21 mouse cellular contexts compared by ENCODE assay signal in the genomic region with DNA sequence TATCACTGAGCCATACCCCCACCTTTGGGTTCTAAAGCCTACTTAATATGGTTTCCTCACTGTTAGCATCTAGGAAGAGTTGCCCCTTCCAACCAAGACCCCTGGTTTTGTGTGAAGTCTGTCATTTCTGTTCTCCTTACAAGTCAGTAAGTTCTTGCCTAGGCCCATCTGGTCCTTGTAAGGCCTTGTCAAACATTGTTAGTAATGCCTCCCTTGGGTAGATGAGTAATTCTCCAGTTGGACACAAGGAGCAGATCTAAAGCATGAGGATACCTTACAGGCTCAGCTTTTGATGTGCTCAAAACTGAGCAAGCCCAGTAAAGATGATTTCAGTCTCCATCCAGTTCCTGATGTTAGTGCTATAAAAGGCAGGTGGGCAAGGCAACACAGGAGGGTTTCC. TPM values are rescaled to one million over a fixed set of nuclear protein-coding genes. Genes with fewer than 3 reads are reported as not detected.
DNase-seq lines count a peak whose midpoint lies in the region; ATAC-seq lines count a peak whose summit lies in the region.
"Had no signal": no experiment of that assay in that cellular context is flagged by ENCODE, and none has a peak within 500 bp of the region (broad histone marks: within the 10 kb centered on the region; RNA-seq: fewer than 3 reads in every experiment).

No protein-coding gene starts in this region.

- H3K36me3 ChIP-seq in embryonic facial prominence, embryonic 11.5 days (replicated peaks; ENCODE audit: control insufficient read depth, insufficient read depth, low read depth, low read length): no peaks in the 10 kb centered on the region
- no peaks in the 10 kb centered on the region for H3K36me3 ChIP-seq in embryonic facial prominence, embryonic 10.5 days (replicated peaks)
- H3K36me3 ChIP-seq in embryonic facial prominence, embryonic 12.5 days: no peaks in the 10 kb centered on the region
- H3K36me3 ChIP-seq in liver, embryonic 11.5 days (ENCODE audit: control insufficient read depth, insufficient read depth, low read length): no peaks in the 10 kb centered on the region
- H3K36me3 ChIP-seq: forebrain, embryonic 15.5 days had no signal

- ATAC-seq in embryonic facial prominence, embryonic 11.5 days (replicated peaks; ENCODE audit: insufficient number of reproducible peaks, low FRiP score, low TSS enrichment, low read depth): no peak
- ATAC-seq in embryonic facial prominence, embryonic 12.5 days (ENCODE audit: insufficient number of reproducible peaks, insufficient read depth, low FRiP score, low TSS enrichment): no peak
- ATAC-seq in liver, embryonic 11.5 days (replicated peaks; ENCODE audit: low FRiP score): no peak
- ATAC-seq: activated CD4-positive, CD25-positive, alpha-beta regulatory T cell, adult 4 months; forebrain, embryonic 13.5 days; forebrain, embryonic 15.5 days; forebrain, postnatal 0 days; Patski had no signal

- no peaks in the 10 kb centered on the region for H3K4me1 ChIP-seq in embryonic facial prominence, embryonic 11.5 days (ENCODE audit: control insufficient read depth, insufficient read depth, low read length)
- H3K4me1 ChIP-seq in embryonic facial prominence, embryonic 10.5 days: peaks cover 31% of the 10 kb centered on the region
- peaks cover 31% of the 10 kb centered on the region for H3K4me1 ChIP-seq in embryonic facial prominence, embryonic 12.5 days
- H3K4me1 ChIP-seq in liver, embryonic 11.5 days (replicated peaks; ENCODE audit: control insufficient read depth, insufficient read depth, low read length): peaks cover 10% of the 10 kb centered on the region

- H3K9ac ChIP-seq in embryonic facial prominence, embryonic 11.5 days (replicated peaks; ENCODE audit: low read length): no peak overlapping the region
- H3K9ac ChIP-seq in embryonic facial prominence, embryonic 12.5 days: no peak overlapping the region
- H3K9ac ChIP-seq in liver, embryonic 11.5 days (ENCODE audit: low read depth, low read length): no peak overlapping the region
- H3K9ac ChIP-seq: forebrain, embryonic 13.5 days; forebrain, embryonic 15.5 days; forebrain, postnatal 0 days had no signal

- H3K4me3 ChIP-seq in embryonic facial prominence, embryonic 11.5 days (ENCODE audit: low read depth, low read length): no peak overlapping the region
- no peak overlapping the region for H3K4me3 ChIP-seq in embryonic facial prominence, embryonic 10.5 days
- no peak overlapping the region for H3K4me3 ChIP-seq in embryonic facial prominence, embryonic 12.5 days
- H3K4me3 ChIP-seq in liver, embryonic 11.5 days (ENCODE audit: low read depth, low read length): no peak overlapping the region
- H3K4me3 ChIP-seq: forebrain, embryonic 13.5 days; forebrain, embryonic 15.5 days had no signal

- DNase-seq in embryonic facial prominence, embryonic 11.5 days (ENCODE audit: low spot score): peak; percentile 65
- no peak for DNase-seq in embryonic facial prominence, embryonic 10.5 days (ENCODE audit: low spot score)
- DNase-seq in 3T3-L1 (ENCODE audit: low read depth, low spot score): peak; percentile 82
- no peak for DNase-seq in liver, embryonic 11.5 days (ENCODE audit: low spot score)
- DNase-seq in natural killer cell, adult 2 months (ENCODE audit: low spot score in 2 of 2): no peak
- DNase-seq: adrenal gland, adult 8-10 months; adrenal gland, postnatal 14 days; adrenal gland, postnatal 36 days; cerebellum, adult 11-12 months; cerebellum, adult 2 months; cerebellum, adult 9-10 months; cerebellum, postnatal 10 days; cerebellum, postnatal 25 days; forebrain, postnatal 0 days had no signal

- H3K27me3 ChIP-seq in embryonic facial prominence, embryonic 11.5 days (ENCODE audit: control insufficient read depth, insufficient read depth, low read length): no peaks in the 10 kb centered on the region
- no peaks in the 10 kb centered on the region for H3K27me3 ChIP-seq in embryonic facial prominence, embryonic 10.5 days (replicated peaks; ENCODE audit: low read depth, poor library complexity, severe bottlenecking)
- H3K27me3 ChIP-seq in embryonic facial prominence, embryonic 12.5 days: no peaks in the 10 kb centered on the region
- no peaks in the 10 kb centered on the region for H3K27me3 ChIP-seq in liver, embryonic 11.5 days (replicated peaks; ENCODE audit: control insufficient read depth, insufficient read depth, low read length)
- H3K27me3 ChIP-seq: forebrain, embryonic 13.5 days; forebrain, embryonic 15.5 days; Patski had no signal

- no peaks in the 10 kb centered on the region for H3K9me3 ChIP-seq in embryonic facial prominence, embryonic 11.5 days (replicated peaks; ENCODE audit: control insufficient read depth, low read length)
- no peaks in the 10 kb centered on the region for H3K9me3 ChIP-seq in embryonic facial prominence, embryonic 10.5 days
- H3K9me3 ChIP-seq in embryonic facial prominence, embryonic 12.5 days: no peaks in the 10 kb centered on the region
- H3K9me3 ChIP-seq in liver, embryonic 11.5 days (ENCODE audit: control insufficient read depth, low read length): no peaks in the 10 kb centered on the region
- H3K9me3 ChIP-seq: forebrain, embryonic 13.5 days; forebrain, embryonic 15.5 days had no signal

- no peak overlapping the region for H3K4me2 ChIP-seq in embryonic facial prominence, embryonic 11.5 days (ENCODE audit: low read depth, low read length)
- H3K4me2 ChIP-seq in embryonic facial prominence, embryonic 12.5 days (replicated peaks): no peak overlapping the region
- H3K4me2 ChIP-seq in liver, embryonic 11.5 days: no peak overlapping the region
- H3K4me2 ChIP-seq: forebrain, embryonic 13.5 days; forebrain, embryonic 15.5 days had no signal

- H3K27ac ChIP-seq in embryonic facial prominence, embryonic 11.5 days (replicated peaks; ENCODE audit: low read depth, low read length): no peak overlapping the region
- H3K27ac ChIP-seq in embryonic facial prominence, embryonic 10.5 days (replicated peaks): no peak overlapping the region
- H3K27ac ChIP-seq in embryonic facial prominence, embryonic 12.5 days: peak overlapping the region; percentile 46; the same call in 1 of the 2 replicates
- H3K27ac ChIP-seq in liver, embryonic 11.5 days (ENCODE audit: low read depth, low read length): no peak overlapping the region
- H3K27ac ChIP-seq: forebrain, embryonic 13.5 days; forebrain, embryonic 15.5 days had no signal

RNA-seq across cellular contexts. Expression of gene Gm21885, which starts 12.9 kb away (rescaled TPM):
- 0.29 TPM in 1 of 2 replicates, not detected in the other for polyA plus RNA-seq in embryonic facial prominence, embryonic 11.5 days (2014; fragmentation: Nextera tagmentation; extraction: Ambion mirVana)
- 0.39 TPM in 1 of 2 replicates, not detected in the other for polyA plus RNA-seq in embryonic facial prominence, embryonic 10.5 days (2016; fragmentation: Nextera tagmentation; extraction: Ambion mirVana)
- polyA plus RNA-seq in embryonic facial prominence, embryonic 12.5 days (2016; fragmentation: Nextera tagmentation; extraction: Ambion mirVana): not detected in 2 replicates
- 0.40 TPM in 1 of 2 replicates, not detected in the other for polyA plus RNA-seq in liver, embryonic 11.5 days (2014; fragmentation: Nextera tagmentation; extraction: Ambion mirVana)
- polyA plus RNA-seq: C2C12; cerebellum, adult 2 months; cortical plate, adult 2 months; forebrain, embryonic 13.5 days; forebrain, postnatal 0 days; Patski had no signal

RNA-seq across cellular contexts. Expression of gene Wfikkn2, which starts 23.0 kb away (rescaled TPM):
- polyA plus RNA-seq in embryonic facial prominence, embryonic 11.5 days (2014; fragmentation: Nextera tagmentation; extraction: Ambion mirVana): 4.2 and 5.0 TPM in 2 replicates
- polyA plus RNA-seq in embryonic facial prominence, embryonic 10.5 days (2016; fragmentation: Nextera tagmentation; extraction: Ambion mirVana): 1.1 and 2.4 TPM in 2 replicates
- 11.8 and 13.9 TPM in 2 replicates for polyA plus RNA-seq in embryonic facial prominence, embryonic 12.5 days (2016; fragmentation: Nextera tagmentation; extraction: Ambion mirVana)
- 0.36 and 0.38 TPM in 2 replicates for polyA plus RNA-seq in liver, embryonic 11.5 days (2014; fragmentation: Nextera tagmentation; extraction: Ambion mirVana)

RNA-seq across cellular contexts. Expression of gene Luc7l3, which starts 53.0 kb away (rescaled TPM):
- polyA plus RNA-seq in embryonic facial prominence, embryonic 11.5 days (2014; fragmentation: Nextera tagmentation; extraction: Ambion mirVana): 114 and 126 TPM in 2 replicates
- polyA plus RNA-seq in embryonic facial prominence, embryonic 10.5 days (2016; fragmentation: Nextera tagmentation; extraction: Ambion mirVana): 104 and 117 TPM in 2 replicates
- polyA plus RNA-seq in embryonic facial prominence, embryonic 12.5 days (2016; fragmentation: Nextera tagmentation; extraction: Ambion mirVana): 143 and 146 TPM in 2 replicates
- 90.6 and 97.6 TPM in 2 replicates for polyA plus RNA-seq in liver, embryonic 11.5 days (2014; fragmentation: Nextera tagmentation; extraction: Ambion mirVana)

RNA-seq across cellular contexts. Expression of gene Tob1, which starts 57.5 kb away (rescaled TPM):
- polyA plus RNA-seq in embryonic facial prominence, embryonic 11.5 days (2014; fragmentation: Nextera tagmentation; extraction: Ambion mirVana): 32.0 and 32.8 TPM in 2 replicates
- polyA plus RNA-seq in embryonic facial prominence, embryonic 10.5 days (2016; fragmentation: Nextera tagmentation; extraction: Ambion mirVana): 18.4 and 22.1 TPM in 2 replicates
- 32.9 TPM in 2 replicates for polyA plus RNA-seq in embryonic facial prominence, embryonic 12.5 days (2016; fragmentation: Nextera tagmentation; extraction: Ambion mirVana)
- 18.4 and 18.6 TPM in 2 replicates for polyA plus RNA-seq in liver, embryonic 11.5 days (2014; fragmentation: Nextera tagmentation; extraction: Ambion mirVana)

RNA-seq across cellular contexts. Expression of gene Ankrd40, which starts 59.0 kb away (rescaled TPM):
- polyA plus RNA-seq in embryonic facial prominence, embryonic 11.5 days (2014; fragmentation: Nextera tagmentation; extraction: Ambion mirVana): 19.9 and 23.5 TPM in 2 replicates
- polyA plus RNA-seq in embryonic facial prominence, embryonic 10.5 days (2016; fragmentation: Nextera tagmentation; extraction: Ambion mirVana): 14.8 and 15.3 TPM in 2 replicates
- polyA plus RNA-seq in embryonic facial prominence, embryonic 12.5 days (2016; fragmentation: Nextera tagmentation; extraction: Ambion mirVana): 25.5 and 35.8 TPM in 2 replicates
- 12.7 and 13.2 TPM in 2 replicates for polyA plus RNA-seq in liver, embryonic 11.5 days (2014; fragmentation: Nextera tagmentation; extraction: Ambion mirVana)

Comparison
In these comparisons a context has a peak if more than half of its experiments do, and no peak if none do; other contexts are left out.
1. DNase-seq: peak in embryonic facial prominence, embryonic 11.5 days (single experiment) and 3T3-L1 (single experiment); none in embryonic facial prominence, embryonic 10.5 days (single experiment), liver, embryonic 11.5 days (single experiment) and natural killer cell, adult 2 months (0 of 2).